Mouse (Mus musculus): Measurements from ENCODE around the gene Slc25a4. TPM values are rescaled to one million over a fixed set of nuclear protein-coding genes. Genes with fewer than 3 reads are reported as not detected.

The Slc25a4 gene
- polyA plus RNA-seq, 1 experiment from 2014 or later = 397 TPM

GRCm38 (mm10) chr8:46193100-46193499 is 18.0 kb downstream of the Slc25a4 start:
- ATAC-seq = no peak
- H3K9ac ChIP-seq (ENCODE audit: low read depth, low read length) = no peak overlapping the region
- no peaks in the 10 kb centered on the region for H3K9me3 ChIP-seq (ENCODE audit: control insufficient read depth, low read length)
- H3K36me3 ChIP-seq (ENCODE audit: control insufficient read depth, insufficient read depth, low read length) = peaks cover 6% of the 10 kb centered on the region; the same call in 1 of the 2 replicates
- no peaks in the 10 kb centered on the region for H3K27me3 ChIP-seq (replicated peaks; ENCODE audit: control insufficient read depth, insufficient read depth, low read length)
- 86% methylated on average over 8 of the region's 8 CpGs for WGBS
- no peak overlapping the region for H3K4me3 ChIP-seq (ENCODE audit: low read length)
- H3K27ac ChIP-seq (ENCODE audit: low read length) = no peak overlapping the region
- H3K4me1 ChIP-seq (ENCODE audit: control insufficient read depth, insufficient read depth, low read length) = no peaks in the 10 kb centered on the region
- H3K4me2 ChIP-seq (ENCODE audit: low read depth, low read length) = no peak overlapping the region

DNA sequence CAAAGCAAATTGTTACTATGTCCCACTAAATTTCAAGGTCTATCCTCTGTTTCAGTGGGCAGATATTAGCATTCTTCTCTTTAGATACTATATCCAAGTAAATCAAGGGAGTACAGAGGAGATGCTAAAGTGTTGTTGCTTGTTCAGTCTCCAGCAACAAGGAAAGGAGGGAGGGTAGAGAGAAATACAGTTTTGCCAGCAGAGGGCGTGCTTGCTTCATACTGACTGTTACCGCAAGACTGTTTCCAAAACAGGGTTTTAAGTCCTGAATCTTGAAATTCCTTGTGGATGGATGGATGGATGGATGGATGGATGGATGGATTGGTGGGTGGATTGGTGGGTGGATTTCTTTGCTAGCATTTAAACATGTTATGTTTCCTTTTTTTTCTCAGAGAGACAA is 25.7 kb downstream of the Slc25a4 start:
- Histone ChIP-seq H3K4me3 (ENCODE audit: low read length) (no peak overlapping the region), H3K4me1 (ENCODE audit: control insufficient read depth, insufficient read depth, low read length) (no peaks in the 10 kb centered on the region), H3K36me3 (ENCODE audit: control insufficient read depth, insufficient read depth, low read length) (no peaks in the 10 kb centered on the region), H3K9me3 (ENCODE audit: control insufficient read depth, low read length) (no peaks in the 10 kb centered on the region), H3K27ac (ENCODE audit: low read length) (no peak overlapping the region), H3K9ac (ENCODE audit: low read depth, low read length) (no peak overlapping the region), H3K27me3 (replicated peaks; ENCODE audit: control insufficient read depth, insufficient read depth, low read length) (no peaks in the 10 kb centered on the region), H3K4me2 (ENCODE audit: low read depth, low read length) (no peak overlapping the region)
- no peak for ATAC-seq
- WGBS = 11% methylated on average over 2 of the region's 2 CpGs

DNA sequence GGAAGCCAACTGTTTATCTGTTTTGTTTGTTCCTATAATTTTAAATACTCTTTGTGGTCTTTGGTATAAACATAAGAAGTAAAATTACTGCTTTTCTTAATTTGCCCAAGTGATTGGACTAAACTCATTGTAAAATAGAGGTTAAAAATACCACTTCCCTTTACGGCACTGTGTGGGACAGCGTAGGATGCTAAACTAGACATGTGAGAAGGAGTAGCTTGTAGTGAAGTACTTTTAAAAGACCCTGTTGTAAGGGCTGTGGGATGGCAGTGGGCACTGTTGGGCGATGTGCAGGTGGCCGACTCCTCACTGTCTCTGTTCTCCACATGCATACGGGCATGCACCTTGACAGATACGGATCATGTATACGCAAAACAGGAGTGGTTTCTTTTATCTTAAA is 30.9 kb downstream of the Slc25a4 start:
- Histone ChIP-seq H3K36me3 (ENCODE audit: control insufficient read depth, insufficient read depth, low read length) (no peaks in the 10 kb centered on the region), H3K9me3 (ENCODE audit: control insufficient read depth, low read length) (no peaks in the 10 kb centered on the region), H3K4me1 (ENCODE audit: control insufficient read depth, insufficient read depth, low read length) (no peaks in the 10 kb centered on the region), H3K27ac (ENCODE audit: low read length) (no peak overlapping the region), H3K9ac (ENCODE audit: low read depth, low read length) (no peak overlapping the region), H3K4me2 (ENCODE audit: low read depth, low read length) (no peak overlapping the region), H3K4me3 (ENCODE audit: low read length) (no peak overlapping the region), H3K27me3 (replicated peaks; ENCODE audit: control insufficient read depth, insufficient read depth, low read length) (no peaks in the 10 kb centered on the region)
- no peak for ATAC-seq
- WGBS = 89% methylated on average over 7 of the region's 7 CpGs

GRCm38 (mm10) chr8:46173651-46174050 is 37.4 kb downstream of the Slc25a4 start:
- Histone ChIP-seq H3K36me3 (ENCODE audit: control insufficient read depth, insufficient read depth, low read length) (0 out of 2 replicates have a peak, but pooled peaks cover 4% of the 10 kb centered on the region), H3K27me3 (replicated peaks; ENCODE audit: control insufficient read depth, insufficient read depth, low read length) (no peaks in the 10 kb centered on the region), H3K27ac (ENCODE audit: low read length) (no peak overlapping the region), H3K9me3 (ENCODE audit: control insufficient read depth, low read length) (no peaks in the 10 kb centered on the region), H3K4me2 (ENCODE audit: low read depth, low read length) (no peak overlapping the region), H3K4me3 (ENCODE audit: low read length) (no peak overlapping the region), H3K9ac (ENCODE audit: low read depth, low read length) (no peak overlapping the region), H3K4me1 (ENCODE audit: control insufficient read depth, insufficient read depth, low read length) (no peaks in the 10 kb centered on the region)
- 73% methylated on average over 2 of the region's 2 CpGs for WGBS
- no peak for ATAC-seq

- Histone ChIP-seq H3K9me3 (ENCODE audit: control insufficient read depth, low read length) (no peaks in the 10 kb centered on the region), H3K27ac (ENCODE audit: low read length) (peak overlapping the region; percentile 93), H3K4me1 (ENCODE audit: control insufficient read depth, insufficient read depth, low read length) (peaks cover 7% of the 10 kb centered on the region), H3K36me3 (ENCODE audit: control insufficient read depth, insufficient read depth, low read length) (no peaks in the 10 kb centered on the region), H3K4me2 (ENCODE audit: low read depth, low read length) (peak overlapping the region; percentile 59), H3K27me3 (replicated peaks; ENCODE audit: control insufficient read depth, insufficient read depth, low read length) (no peaks in the 10 kb centered on the region), H3K9ac (ENCODE audit: low read depth, low read length) (peak overlapping the region; percentile 94), H3K4me3 (ENCODE audit: low read length) (peak overlapping the region; percentile 83)
- ATAC-seq = no peak
- 0% methylated on average over 24 of the region's 25 CpGs for WGBS
These were observed 47.3 kb downstream of the Slc25a4 start for GRCm38 (mm10) chr8:46163870-46164190.

DNA sequence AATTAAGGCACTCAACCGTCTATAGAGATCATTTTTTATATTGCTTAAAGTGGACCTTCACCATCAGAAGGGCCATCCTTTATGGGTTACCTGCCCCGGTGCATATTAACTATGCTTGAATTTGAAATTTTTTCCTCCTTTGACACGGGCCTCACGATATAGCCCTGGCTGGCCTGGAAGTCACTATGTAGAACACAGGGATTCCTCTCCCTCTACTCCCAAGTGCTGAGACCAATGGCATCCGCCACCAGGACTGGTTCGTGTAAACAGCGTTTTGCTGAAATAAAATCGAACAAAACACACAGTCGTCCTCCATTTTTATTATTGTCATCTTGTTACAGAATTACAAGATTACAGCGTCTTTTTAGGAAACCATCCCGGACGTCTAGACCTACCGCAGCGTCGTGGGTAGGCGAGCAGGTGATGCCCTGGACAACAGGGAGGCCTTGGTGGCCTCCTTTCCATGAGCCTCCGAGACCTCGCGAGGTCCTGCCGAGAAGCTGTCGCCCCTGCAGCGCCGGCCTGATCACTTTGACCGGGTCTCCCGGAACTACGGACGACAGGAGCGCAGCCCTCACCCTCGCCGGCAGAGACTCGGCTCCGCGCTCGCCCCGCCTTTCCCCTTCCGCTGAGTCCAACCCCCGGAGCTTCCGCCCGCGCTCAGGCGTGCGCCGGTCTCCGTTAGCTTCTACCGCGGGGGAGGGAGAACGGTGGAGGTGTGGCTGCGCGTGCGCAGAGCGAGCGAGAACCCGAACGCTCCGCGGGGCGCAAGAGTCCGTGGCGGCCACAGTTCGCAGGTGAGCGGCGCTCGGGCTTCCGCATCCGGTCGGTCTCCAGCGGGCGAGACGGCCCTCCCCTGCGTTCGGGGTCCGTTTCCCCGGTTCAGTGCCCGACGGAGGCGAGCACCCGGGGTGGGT is 47.9 kb downstream of the Slc25a4 start:
- Histone ChIP-seq H3K9ac (ENCODE audit: low read depth, low read length) (peak overlapping the region; percentile 94), H3K27ac (ENCODE audit: low read length) (peak overlapping the region; percentile 93), H3K9me3 (ENCODE audit: control insufficient read depth, low read length) (no peaks in the 10 kb centered on the region), H3K4me1 (ENCODE audit: control insufficient read depth, insufficient read depth, low read length) (peaks cover 7% of the 10 kb centered on the region), H3K27me3 (replicated peaks; ENCODE audit: control insufficient read depth, insufficient read depth, low read length) (no peaks in the 10 kb centered on the region), H3K4me3 (ENCODE audit: low read length) (peak overlapping the region; percentile 83), H3K36me3 (ENCODE audit: control insufficient read depth, insufficient read depth, low read length) (no peaks in the 10 kb centered on the region), H3K4me2 (ENCODE audit: low read depth, low read length) (peak overlapping the region; percentile 69)
- WGBS = 1% methylated on average over 76 of the region's 77 CpGs
- peak; percentile 99 for ATAC-seq

Small RNA genes within 50 kb of the gene (microRNA-seq; reads per million reads assigned to microRNA genes)
- not detected for gene Gm23812

Other genes starting within 250 kb of the Slc25a4 start
- 2.2 and 2.4 TPM in 2 replicates for gene 1700029J07Rik, start 236.0 kb downstream of the Slc25a4 start, polyA plus RNA-seq (2015; fragmentation: Nextera tagmentation; extraction: Ambion mirVana)
- gene Ufsp2, start 235.8 kb downstream of the Slc25a4 start, polyA plus RNA-seq (2015; fragmentation: Nextera tagmentation; extraction: Ambion mirVana) = 78.0 and 83.1 TPM in 2 replicates
- gene Lrp2bp, start 212.0 kb downstream of the Slc25a4 start, polyA plus RNA-seq (2015; fragmentation: Nextera tagmentation; extraction: Ambion mirVana) = 0.38 and 1.0 TPM in 2 replicates
- 31.7 and 43.8 TPM in 2 replicates for gene Ankrd37, start 205.6 kb downstream of the Slc25a4 start, polyA plus RNA-seq (2015; fragmentation: Nextera tagmentation; extraction: Ambion mirVana)
- 15.0 and 17.1 TPM in 2 replicates for gene Cfap97, start 59.5 kb downstream of the Slc25a4 start, polyA plus RNA-seq (2015; fragmentation: Nextera tagmentation; extraction: Ambion mirVana)
- gene Snx25, start 59.1 kb downstream of the Slc25a4 start, polyA plus RNA-seq (2015; fragmentation: Nextera tagmentation; extraction: Ambion mirVana) = 5.9 and 7.6 TPM in 2 replicates
- gene Helt, start 83.4 kb upstream of the Slc25a4 start, polyA plus RNA-seq (2015; fragmentation: Nextera tagmentation; extraction: Ambion mirVana) = not detected in 2 replicates

All from intestine, embryonic 16.5 days (tissue).